ENCODE assay signal across 10 mouse cellular contexts in the genomic region with DNA sequence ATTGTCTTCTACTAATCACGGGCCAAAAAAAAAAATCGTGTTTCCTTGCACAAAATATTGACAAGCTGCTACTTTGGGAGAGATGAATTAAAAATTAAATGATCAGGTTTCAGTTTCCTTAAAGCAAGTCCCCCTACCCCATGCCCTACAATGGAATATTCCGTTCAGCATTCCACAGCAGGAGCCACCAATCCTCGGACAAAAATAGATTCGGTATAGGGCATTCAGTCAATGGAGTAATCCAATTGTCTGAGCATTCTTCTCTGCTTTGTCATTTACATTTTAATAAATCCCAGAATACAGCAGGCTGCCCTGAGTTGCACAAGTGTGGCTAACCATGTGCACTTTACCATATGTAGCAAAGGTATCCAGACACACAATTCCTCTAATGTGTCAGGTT.
DNase-seq lines count a peak whose midpoint lies in the region; ATAC-seq and TF ChIP-seq lines count a peak whose summit lies in the region.
"Had no signal": no experiment of that assay in that cellular context is flagged by ENCODE, and none has a peak within 500 bp of the region (broad histone marks: within the 10 kb centered on the region; RNA-seq: fewer than 3 reads in every experiment).

No protein-coding gene starts in this region.

- no peak for TF ChIP-seq POLR2A in limb, embryonic 14.5 days (IDR thresholded peaks at IDR 0.05; ENCODE audit: borderline replicate concordance, extremely low read depth, insufficient read depth, insufficient read length)

- TF ChIP-seq CTCF in layer of hippocampus, adult 2 months (conservative IDR thresholded peaks at IDR 0.05), result no peak

- no peaks in the 10 kb centered on the region for H3K27me3 ChIP-seq in forebrain, embryonic 14.5 days (replicated peaks; ENCODE audit: control insufficient read depth, insufficient read depth, low read length)
- no peaks in the 10 kb centered on the region for H3K27me3 ChIP-seq in limb, embryonic 14.5 days (ENCODE audit: control insufficient read depth, insufficient read depth, low read length)
- H3K27me3 ChIP-seq: kidney, embryonic 15.5 days; lung, embryonic 15.5 days had no signal

- no peaks in the 10 kb centered on the region for H3K9me3 ChIP-seq in forebrain, embryonic 14.5 days (replicated peaks; ENCODE audit: control insufficient read depth, low read length)
- H3K9me3 ChIP-seq in limb, embryonic 14.5 days (ENCODE audit: control insufficient read depth, low read length), result no peaks in the 10 kb centered on the region
- H3K9me3 ChIP-seq: kidney, embryonic 15.5 days; lung, embryonic 15.5 days had no signal

- H3K9ac ChIP-seq in forebrain, embryonic 14.5 days (ENCODE audit: low read length), result no peak overlapping the region
- H3K9ac ChIP-seq in limb, embryonic 14.5 days (ENCODE audit: low read depth, low read length, severe bottlenecking), result no peak overlapping the region
- H3K9ac ChIP-seq: kidney, embryonic 15.5 days; lung, embryonic 15.5 days had no signal

- peaks cover 49% of the 10 kb centered on the region for H3K4me1 ChIP-seq in forebrain, embryonic 14.5 days (ENCODE audit: control insufficient read depth, insufficient read depth, low read length)
- H3K4me1 ChIP-seq in limb, embryonic 14.5 days (ENCODE audit: control insufficient read depth, insufficient read depth, low read length), result peaks cover 23% of the 10 kb centered on the region

- WGBS in forebrain, embryonic 14.5 days, result 28% methylated on average over 5 of the region's 5 CpGs
- WGBS in limb, embryonic 14.5 days, result 51% methylated on average over 5 of the region's 5 CpGs

- H3K27ac ChIP-seq in layer of hippocampus, adult 2 months, result peak overlapping the region; percentile 46; the same call in 1 of the 2 replicates
- peak overlapping the region; percentile 75 for H3K27ac ChIP-seq in forebrain, embryonic 14.5 days (ENCODE audit: low read depth, low read length)
- H3K27ac ChIP-seq in limb, embryonic 14.5 days (replicated peaks; ENCODE audit: low read depth, low read length), result 0 out of 2 replicates have a peak overlapping the region, but pooled peaks have one; percentile 22
- H3K27ac ChIP-seq: kidney, embryonic 15.5 days had no signal

- no peak overlapping the region for H3K4me3 ChIP-seq in layer of hippocampus, adult 2 months
- H3K4me3 ChIP-seq in forebrain, embryonic 14.5 days (ENCODE audit: low read depth, low read length), result no peak overlapping the region
- no peak overlapping the region for H3K4me3 ChIP-seq in limb, embryonic 14.5 days (replicated peaks; ENCODE audit: low read length)
- H3K4me3 ChIP-seq: kidney, embryonic 15.5 days; lung, embryonic 15.5 days had no signal

- no peak for DNase-seq in layer of hippocampus, adult 2 months (ENCODE audit: low spot score in 2 of 2)
- DNase-seq in layer of hippocampus, adult 9-10 months (ENCODE audit: low spot score), result no peak
- peak; percentile 77 for DNase-seq in forebrain, embryonic 14.5 days (ENCODE audit: low spot score)
- DNase-seq in limb, embryonic 14.5 days (ENCODE audit: low spot score), result peak; percentile 70
- DNase-seq in adrenal gland, postnatal 36 days, result no peak
- no peak for DNase-seq in spleen, adult 18-20 months
- no peak for DNase-seq in adrenal gland, postnatal 25 days
- DNase-seq: gastrocnemius, postnatal 25 days had no signal

- peak; percentile 14; the same call in 1 of the 2 replicates for ATAC-seq in forebrain, embryonic 14.5 days
- ATAC-seq in limb, embryonic 14.5 days (ENCODE audit: low FRiP score, low read depth), result no peak

- H3K4me2 ChIP-seq in forebrain, embryonic 14.5 days (ENCODE audit: low read length), result no peak overlapping the region
- no peak overlapping the region for H3K4me2 ChIP-seq in limb, embryonic 14.5 days (replicated peaks; ENCODE audit: low read depth, low read length, severe bottlenecking)
- H3K4me2 ChIP-seq: kidney, embryonic 15.5 days; lung, embryonic 15.5 days had no signal

- peaks cover 39% of the 10 kb centered on the region for H3K36me3 ChIP-seq in forebrain, embryonic 14.5 days (ENCODE audit: control insufficient read depth, insufficient read depth, low read length)
- H3K36me3 ChIP-seq in limb, embryonic 14.5 days (ENCODE audit: control insufficient read depth, insufficient read depth, low read length), result peaks cover 25% of the 10 kb centered on the region
- H3K36me3 ChIP-seq: lung, embryonic 15.5 days had no signal

Comparison
In these comparisons a context has a peak if more than half of its experiments do, and no peak if none do; other contexts are left out.
1. DNase-seq: peak in forebrain, embryonic 14.5 days (single experiment) and limb, embryonic 14.5 days (single experiment); none in layer of hippocampus, adult 2 months (0 of 2), layer of hippocampus, adult 9-10 months (single experiment), adrenal gland, postnatal 36 days (0 of 2), spleen, adult 18-20 months (0 of 2) and adrenal gland, postnatal 25 days (single experiment).
2. H3K27ac ChIP-seq: peak in every context shown above with its lines; median percentile 75 in forebrain, embryonic 14.5 days; 46 in layer of hippocampus, adult 2 months; 22 in limb, embryonic 14.5 days.